Mouse (Mus musculus) monocyte, adult 5-6 weeks (primary cell): Measurements from ENCODE around the gene Deaf1. TPM values are rescaled to one million over a fixed set of nuclear protein-coding genes. Genes with fewer than 3 reads are reported as not detected.

ENCODE experiments used
- ATAC-seq: fragments of 153-309, 156-312 bp; replicated peaks from 2 replicates; pipeline ENCODE4 v1.8.0; 2017; ENCODE audit warnings: mild to moderate bottlenecking; ENCODE audit not compliant: low TSS enrichment, insufficient number of reproducible peaks, severe bottlenecking, poor library complexity, low FRiP score
- total RNA-seq: library from RNA; stranded (forward); fragments of 200-1000, 200-491, 200-594 nt; gene quantifications from 3 replicates; pipeline ENCODE4 v1.2.3, GENCODE M21; 2017

The Deaf1 gene
- 10.2 to 21.2 TPM (median 16.0 TPM) in 3 replicates for total RNA-seq

GRCm38 (mm10) chr7:141327469-141328372, at the start of gene Deaf1, which contains the start of gene Tmem80:
Gene Deaf1, minus strand, starts transcription at chr7:141327690.
Gene Tmem80, plus strand, starts transcription at chr7:141327739.
- peak; percentile 90 for ATAC-seq

DNA sequence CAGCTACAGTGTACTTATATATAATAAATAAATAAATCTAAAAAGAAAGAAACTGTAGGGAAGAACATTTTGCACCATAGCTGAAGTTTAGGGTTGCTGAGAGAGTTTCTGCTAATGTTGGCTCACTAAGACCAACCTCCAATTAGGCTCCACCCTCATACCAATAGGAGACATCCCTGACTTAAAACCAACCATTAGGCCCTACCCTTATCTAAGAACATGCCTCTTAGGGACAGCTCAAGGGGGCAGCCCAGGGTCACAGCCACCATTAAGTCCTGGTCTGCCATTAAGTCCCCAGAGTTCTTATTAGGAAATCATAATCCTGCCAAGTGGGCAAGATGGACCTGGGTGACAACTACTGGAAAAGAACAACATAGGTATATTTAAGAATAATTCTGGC, 46.9 kb upstream of the Deaf1 start:
- no peak for ATAC-seq

DNA sequence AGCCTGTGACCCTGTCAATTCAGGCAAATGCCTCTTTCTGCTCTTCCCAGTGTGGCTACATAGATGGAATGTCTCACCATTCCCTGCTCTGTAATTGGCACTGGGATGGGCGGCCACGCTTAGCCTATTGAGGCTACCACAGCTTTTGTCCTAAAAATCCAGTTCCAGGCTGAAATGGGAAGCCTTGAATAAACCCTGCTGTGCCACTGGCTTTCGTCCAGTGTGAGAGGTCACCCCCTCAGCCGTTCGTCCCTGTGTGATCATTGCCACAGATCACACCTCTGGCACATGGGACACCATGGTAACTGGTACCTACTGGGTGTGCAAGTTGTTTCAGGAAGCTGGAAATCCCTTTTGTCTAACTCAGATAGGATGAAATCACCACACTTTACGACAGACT, 46.1 kb upstream of the Deaf1 start:
- no peak for ATAC-seq

GRCm38 (mm10) chr7:141371942-141372595, 44.6 kb upstream of the Deaf1 start:
- peak; percentile 87 for ATAC-seq

DNA sequence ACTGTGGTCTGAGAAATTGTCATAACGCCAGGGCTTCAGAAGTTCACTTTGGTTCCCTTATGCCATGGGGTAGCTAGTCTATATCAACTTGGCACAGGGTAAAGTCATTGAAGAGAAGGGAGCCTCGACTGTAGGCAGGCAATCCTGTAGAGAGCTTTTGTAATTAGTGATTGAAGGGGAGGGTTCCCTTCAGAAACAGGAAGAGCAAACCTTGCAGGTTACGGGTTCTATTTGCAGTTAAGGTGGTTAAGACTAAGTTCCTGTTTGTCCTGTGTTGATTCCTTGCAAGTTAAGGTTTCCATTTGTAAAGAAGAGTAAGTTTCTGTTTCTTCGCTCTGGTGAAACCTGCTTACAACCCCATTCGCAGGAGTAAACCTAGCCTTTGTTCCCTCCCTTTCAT, 42.4 kb upstream of the Deaf1 start:
- ATAC-seq = peak; percentile 44; the same call in 1 of the 2 replicates

DNA sequence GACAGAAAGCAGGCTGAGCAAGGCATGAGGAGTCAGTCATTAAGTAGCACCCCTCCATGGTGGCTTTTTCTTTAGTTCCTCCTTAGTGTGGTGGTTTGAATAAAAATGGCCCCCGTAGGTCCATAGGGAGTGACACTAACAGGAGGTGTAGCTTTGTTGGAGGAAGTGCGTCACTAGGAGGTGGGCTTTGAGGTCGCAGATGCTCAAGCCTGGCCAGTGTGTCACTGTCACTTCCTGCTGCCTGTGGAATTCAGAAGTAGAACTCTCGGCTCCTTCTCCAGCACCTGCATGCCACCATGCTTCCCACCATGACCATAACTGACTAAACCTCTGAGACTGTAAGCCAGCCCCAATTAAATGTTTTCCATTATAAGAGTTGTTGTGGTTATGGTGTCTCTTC, 39.9 kb upstream of the Deaf1 start:
- ATAC-seq = no peak

GRCm38 (mm10) chr7:141365049-141365445, 37.6 kb upstream of the Deaf1 start:
- ATAC-seq = no peak

DNA sequence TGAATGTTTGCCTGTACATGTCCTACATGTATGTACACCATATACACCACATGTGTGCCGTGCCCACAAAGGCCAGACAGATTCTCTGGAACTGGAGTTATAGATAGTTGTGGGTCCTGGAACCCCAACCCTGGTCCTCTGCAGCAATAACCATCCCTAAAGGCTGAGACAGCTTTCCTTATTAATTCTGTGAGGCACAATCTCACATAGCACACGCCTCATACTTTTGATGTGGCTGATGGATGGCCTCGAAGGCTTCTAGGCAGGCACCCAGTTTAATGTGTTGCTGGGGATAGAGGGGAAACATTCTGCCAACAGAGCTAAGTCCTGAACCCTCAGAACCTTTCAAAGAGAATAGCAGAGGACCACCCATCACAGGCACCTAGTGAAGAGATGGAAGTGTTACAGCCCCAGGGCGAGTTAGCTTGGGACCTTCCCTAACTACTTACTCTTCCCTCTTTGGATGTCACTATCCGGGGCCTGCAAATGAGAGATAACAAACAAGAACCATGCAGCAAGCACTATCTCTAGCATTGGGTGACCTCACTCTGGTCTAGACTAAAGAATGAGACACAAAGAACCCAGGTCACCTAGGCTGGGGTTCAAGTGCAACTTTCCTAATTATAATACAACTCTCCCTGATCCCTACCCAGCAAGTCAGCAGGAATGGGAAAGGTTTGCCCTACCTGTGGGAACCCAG, 37.0 kb upstream of the Deaf1 start:
- no peak for ATAC-seq

DNA sequence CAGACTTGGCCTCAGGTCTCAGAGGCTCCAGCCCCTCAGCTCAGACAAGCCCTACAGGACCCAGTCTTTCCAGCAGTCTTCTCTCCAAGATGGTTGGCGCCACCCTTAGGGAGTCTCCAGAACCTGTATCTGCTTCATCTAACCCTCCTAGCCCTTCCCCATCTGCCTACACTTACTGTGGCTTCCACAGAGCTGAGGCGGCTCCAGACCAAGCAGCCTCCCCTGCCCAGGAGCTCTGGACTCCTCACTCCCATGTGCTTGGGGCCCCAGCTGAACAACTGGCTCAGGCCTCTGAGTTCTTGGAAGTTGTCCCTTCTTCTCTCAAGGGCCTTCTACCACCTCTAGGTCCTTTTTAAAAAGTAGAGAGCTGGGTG, 36.2 kb upstream of the Deaf1 start:
- ATAC-seq = no peak

GRCm38 (mm10) chr7:141363106-141363751, 35.7 kb upstream of the Deaf1 start:
- ATAC-seq = peak; percentile 62

DNA sequence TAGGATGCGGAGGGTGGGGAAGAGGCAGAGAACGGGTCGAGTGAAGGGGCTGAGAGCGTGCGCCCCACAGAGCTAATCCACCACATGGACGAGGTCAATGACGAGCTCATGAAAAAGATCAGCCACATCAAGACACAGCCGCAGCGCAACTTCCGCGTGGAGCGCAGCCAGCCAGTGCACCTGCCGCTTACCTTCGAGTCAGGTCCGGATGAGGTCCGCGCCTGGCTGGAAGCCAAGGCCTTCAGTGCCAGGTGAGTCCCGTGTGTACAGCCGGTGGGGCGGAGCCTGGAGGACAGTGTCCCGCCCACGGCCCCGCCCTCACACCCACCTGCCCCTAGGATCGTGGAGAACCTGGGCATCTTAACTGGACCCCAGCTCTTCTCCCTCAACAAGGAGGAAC, 34.0 kb upstream of the Deaf1 start:
- no peak for ATAC-seq

DNA sequence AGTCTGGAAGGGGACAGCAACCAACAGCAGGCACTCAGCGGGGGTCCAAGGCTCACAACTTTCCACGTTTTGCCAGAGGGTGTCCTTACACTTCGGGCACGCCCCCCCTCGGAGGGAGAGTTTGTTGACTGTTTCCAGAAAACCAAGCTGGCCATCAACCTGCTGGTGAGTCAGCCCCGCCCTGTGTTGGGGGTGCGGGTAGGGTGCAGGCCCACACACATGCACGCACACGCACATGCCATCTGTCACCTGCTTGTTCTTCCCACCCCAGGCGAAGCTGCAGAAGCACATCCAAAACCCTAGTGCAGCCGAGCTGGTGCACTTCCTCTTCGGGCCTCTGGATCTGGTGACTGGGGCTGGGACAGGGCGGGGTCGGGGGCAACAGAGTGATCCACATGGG, 29.5 kb upstream of the Deaf1 start:
- no peak for ATAC-seq

- ATAC-seq = no peak
These were observed 28.3 kb upstream of the Deaf1 start for GRCm38 (mm10) chr7:141355626-141356326.

DNA sequence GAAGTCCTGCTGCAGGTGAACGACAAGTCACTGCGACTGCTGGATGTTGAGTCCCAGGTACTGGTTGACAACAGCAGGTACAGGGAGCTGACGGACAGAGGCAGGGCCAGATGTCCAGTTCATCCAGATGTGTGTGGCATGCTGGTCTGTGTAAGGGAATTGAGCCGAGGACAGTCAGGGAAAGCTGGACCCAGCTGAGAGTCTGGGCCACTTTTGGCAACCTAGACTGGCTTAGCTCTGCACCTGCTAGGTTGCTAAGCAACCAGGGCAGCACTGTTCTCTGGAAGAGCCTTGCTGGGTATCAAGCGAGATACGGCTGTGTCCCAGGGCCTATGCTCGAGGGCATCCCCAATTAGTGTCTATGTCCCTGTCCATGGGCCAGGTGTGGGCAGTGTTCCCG, 27.6 kb upstream of the Deaf1 start:
- no peak for ATAC-seq

GRCm38 (mm10) chr7:141351061-141351460, 23.6 kb upstream of the Deaf1 start:
- ATAC-seq = no peak

GRCm38 (mm10) chr7:141344787-141345186, 17.3 kb upstream of the Deaf1 start:
- ATAC-seq = no peak

- no peak for ATAC-seq
These were observed 16.2 kb upstream of the Deaf1 start for GRCm38 (mm10) chr7:141343696-141344095.

DNA sequence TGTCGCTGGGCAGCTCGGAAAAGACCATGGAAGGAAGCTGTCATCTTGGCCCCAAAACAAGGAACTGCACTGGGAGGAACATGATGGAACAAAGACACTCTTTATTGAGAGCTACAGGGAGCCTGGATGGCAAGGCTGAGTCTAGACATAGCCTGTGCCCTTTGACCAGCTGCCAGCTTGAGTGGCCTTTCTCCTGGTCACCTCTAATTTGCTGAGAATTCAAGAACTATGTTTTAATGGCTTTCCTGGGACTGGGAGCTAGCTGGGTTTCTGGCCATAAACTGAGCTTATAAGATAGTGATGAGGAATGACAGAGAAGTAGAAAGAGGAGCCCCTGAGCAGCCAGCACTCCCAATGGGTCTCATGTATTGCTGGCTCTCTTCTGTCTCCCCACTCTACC, 15.7 kb upstream of the Deaf1 start:
- ATAC-seq = no peak
